Comparison of ENCODE assay signal across 24 mouse cellular contexts in the genomic region with DNA sequence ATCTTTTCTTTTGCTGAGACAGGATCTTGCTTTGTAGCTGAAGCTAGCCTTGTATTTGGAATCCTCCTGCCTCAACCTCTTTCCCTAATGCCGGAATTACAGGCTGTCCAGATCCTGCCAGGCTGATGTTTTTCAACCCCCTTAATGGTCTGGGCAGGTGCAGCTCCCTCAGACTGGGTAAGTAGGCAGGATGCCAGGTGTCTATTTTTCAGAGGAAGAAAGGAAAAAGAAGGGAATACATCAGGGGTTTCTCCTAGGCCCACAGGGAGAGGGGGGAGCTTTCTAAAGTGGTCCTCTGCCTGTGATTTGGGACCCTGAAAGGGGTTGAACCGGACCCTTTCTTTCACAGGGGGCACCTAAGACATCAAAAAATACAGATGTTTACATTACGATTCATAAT. TPM values are rescaled to one million over a fixed set of nuclear protein-coding genes. Genes with fewer than 3 reads are reported as not detected.
DNase-seq lines count a peak whose midpoint lies in the region; ATAC-seq and TF ChIP-seq lines count a peak whose summit lies in the region.
"Had no signal": no experiment of that assay in that cellular context is flagged by ENCODE, and none has a peak within 500 bp of the region (broad histone marks: within the 10 kb centered on the region; RNA-seq: fewer than 3 reads in every experiment).

No protein-coding gene starts in this region.

- no peak overlapping the region for H3K4me2 ChIP-seq in heart, embryonic 15.5 days
- peak overlapping the region; percentile 19; the same call in 1 of the 2 replicates for H3K4me2 ChIP-seq in liver, embryonic 15.5 days
- H3K4me2 ChIP-seq: forebrain, embryonic 13.5 days; hindbrain, embryonic 12.5 days; limb, embryonic 13.5 days; midbrain, embryonic 15.5 days; neural tube, embryonic 12.5 days had no signal

- TF ChIP-seq POLR2A in cerebellum, adult 2 months (IDR thresholded peaks at IDR 0.05; ENCODE audit: borderline replicate concordance, insufficient read depth, low read length) = no peak
- TF ChIP-seq POLR2A in MEL (IDR thresholded peaks at IDR 0.05; ENCODE audit: control insufficient read depth in 1 of 2, insufficient read depth in 1 of 2, low read depth in 1 of 2, low read length in 2 of 2, poor library complexity in 1 of 2) = no peak

- H3K79me2 ChIP-seq in MEL (ENCODE audit: control insufficient read depth, insufficient read depth, low read length, poor library complexity) = peaks cover 25% of the 10 kb centered on the region

- no peak for DNase-seq in cerebellum, adult 2 months
- DNase-seq in cerebellum, adult 11 months = no peak
- no peak for DNase-seq in heart, embryonic 10.5 days (ENCODE audit: low spot score)
- no peak for DNase-seq in MEL (ENCODE audit: low read depth, low spot score)
- no peak for DNase-seq in retina, postnatal 1 day
- DNase-seq in right cerebral cortex, adult 18-20 months = no peak
- DNase-seq: adrenal gland, postnatal 10 days; gastrocnemius, postnatal 10 days; lung, adult 2 months; lung, postnatal 14 days; right cerebral cortex, postnatal 14 days; spleen, adult 18-20 months; thymus, postnatal 14 days had no signal

- no peaks in the 10 kb centered on the region for H3K36me3 ChIP-seq in heart, embryonic 15.5 days
- H3K36me3 ChIP-seq in heart, embryonic 10.5 days = no peaks in the 10 kb centered on the region
- H3K36me3 ChIP-seq in MEL (ENCODE audit: control insufficient read depth in 1 of 2, insufficient read depth in 2 of 2, low read length in 2 of 2) = peaks cover 0 to 41% of the 10 kb centered on the region in 2 experiments; a peak in 3 of 4 replicates
- H3K36me3 ChIP-seq in liver, embryonic 15.5 days (replicated peaks) = peaks cover 7% of the 10 kb centered on the region; the same call in 1 of the 2 replicates
- H3K36me3 ChIP-seq: hindbrain, embryonic 12.5 days; limb, embryonic 13.5 days; midbrain, embryonic 15.5 days had no signal

- no peak for TF ChIP-seq EP300 in MEL (IDR thresholded peaks at IDR 0.05; ENCODE audit: low read depth in 1 of 2, low read length in 2 of 2)

- no peak for ATAC-seq in heart, embryonic 15.5 days (replicated peaks; ENCODE audit: insufficient number of reproducible peaks, insufficient read depth, low FRiP score, low read depth)
- no peak for ATAC-seq in liver, embryonic 15.5 days (ENCODE audit: insufficient read depth)
- ATAC-seq: forebrain, embryonic 13.5 days; midbrain, embryonic 15.5 days had no signal

- no peak for TF ChIP-seq RAD21 in MEL (IDR thresholded peaks at IDR 0.05; ENCODE audit: low read depth, low read length)

- no peaks in the 10 kb centered on the region for H3K9me3 ChIP-seq in heart, embryonic 15.5 days (replicated peaks)
- H3K9me3 ChIP-seq in heart, embryonic 10.5 days = no peaks in the 10 kb centered on the region
- no peaks in the 10 kb centered on the region for H3K9me3 ChIP-seq in MEL (replicated peaks; ENCODE audit: insufficient read depth, low read length)
- no peaks in the 10 kb centered on the region for H3K9me3 ChIP-seq in liver, embryonic 15.5 days (replicated peaks)
- H3K9me3 ChIP-seq: forebrain, embryonic 13.5 days; heart, embryonic 13.5 days; hindbrain, embryonic 12.5 days; limb, embryonic 13.5 days; midbrain, embryonic 15.5 days; neural tube, embryonic 12.5 days had no signal

- no peaks in the 10 kb centered on the region for H3K27me3 ChIP-seq in cerebellum, adult 2 months (ENCODE audit: control insufficient read depth, insufficient read depth, low read length)
- H3K27me3 ChIP-seq in heart, embryonic 15.5 days = 0 out of 2 replicates have a peak, but pooled peaks cover 4% of the 10 kb centered on the region
- no peaks in the 10 kb centered on the region for H3K27me3 ChIP-seq in heart, embryonic 10.5 days (ENCODE audit: insufficient read depth, poor library complexity, severe bottlenecking)
- no peaks in the 10 kb centered on the region for H3K27me3 ChIP-seq in MEL (ENCODE audit: control insufficient read depth in 1 of 2, insufficient read depth in 2 of 2, low read length in 2 of 2)
- H3K27me3 ChIP-seq in liver, embryonic 15.5 days = no peaks in the 10 kb centered on the region
- H3K27me3 ChIP-seq: CH12.LX; forebrain, embryonic 13.5 days; heart, embryonic 13.5 days; limb, embryonic 13.5 days; midbrain, embryonic 15.5 days; neural tube, embryonic 12.5 days had no signal

- peaks cover 26% of the 10 kb centered on the region for H3K4me1 ChIP-seq in cerebellum, adult 2 months (ENCODE audit: control insufficient read depth, insufficient read depth, low read length)
- H3K4me1 ChIP-seq in heart, embryonic 15.5 days (replicated peaks) = peaks cover 23% of the 10 kb centered on the region
- H3K4me1 ChIP-seq in heart, embryonic 10.5 days = peaks cover 28% of the 10 kb centered on the region
- H3K4me1 ChIP-seq in MEL (ENCODE audit: control insufficient read depth in 1 of 2, insufficient read depth in 2 of 2, low read length in 2 of 2) = peaks cover 15 to 55% of the 10 kb centered on the region in 2 experiments
- H3K4me1 ChIP-seq in liver, embryonic 15.5 days (replicated peaks) = peaks cover 76% of the 10 kb centered on the region

- H3K9ac ChIP-seq in heart, embryonic 15.5 days = peak overlapping the region; percentile 28; the same call in 1 of the 2 replicates
- peak overlapping the region; percentile 20; the same call in 1 of the 2 replicates for H3K9ac ChIP-seq in MEL (ENCODE audit: control insufficient read depth, low read depth, low read length, poor library complexity, severe bottlenecking)
- no peak overlapping the region for H3K9ac ChIP-seq in liver, embryonic 15.5 days
- H3K9ac ChIP-seq: forebrain, embryonic 13.5 days; hindbrain, embryonic 12.5 days; limb, embryonic 13.5 days; midbrain, embryonic 15.5 days; neural tube, embryonic 12.5 days had no signal

- 82% methylated on average over 3 of the region's 3 CpGs for WGBS in cerebellum, adult 2 months
- 88% methylated on average over 3 of the region's 3 CpGs for WGBS in heart, embryonic 15.5 days
- 82% methylated on average over 3 of the region's 3 CpGs for WGBS in heart, embryonic 10.5 days
- 73% methylated on average over 3 of the region's 3 CpGs for WGBS in liver, embryonic 15.5 days (ENCODE audit: insufficient replicate concordance)

- no peak for TF ChIP-seq CTCF in cerebellum, adult 2 months (IDR thresholded peaks at IDR 0.05; ENCODE audit: borderline replicate concordance, insufficient read depth, low read depth, low read length)
- no peak for TF ChIP-seq CTCF in MEL (IDR thresholded peaks at IDR 0.05 in 2 of 3, conservative IDR thresholded peaks at IDR 0.05 in 1 of 3; ENCODE audit: control insufficient read depth in 1 of 3, insufficient read depth in 1 of 3, low read depth in 2 of 3, low read length in 3 of 3, poor library complexity in 1 of 3, severe bottlenecking in 1 of 3)

- H3K4me3 ChIP-seq in cerebellum, adult 2 months (replicated peaks; ENCODE audit: insufficient read depth, low read depth, low read length) = no peak overlapping the region
- no peak overlapping the region for H3K4me3 ChIP-seq in heart, embryonic 15.5 days
- no peak overlapping the region for H3K4me3 ChIP-seq in heart, embryonic 10.5 days
- no peak overlapping the region for H3K4me3 ChIP-seq in MEL (ENCODE audit: control insufficient read depth in 1 of 2, insufficient read depth in 1 of 2, low read depth in 2 of 2, low read length in 2 of 2)
- H3K4me3 ChIP-seq in liver, embryonic 15.5 days (replicated peaks) = no peak overlapping the region
- H3K4me3 ChIP-seq: forebrain, embryonic 13.5 days; heart, embryonic 13.5 days; hindbrain, embryonic 12.5 days; limb, embryonic 13.5 days; midbrain, embryonic 15.5 days; neural tube, embryonic 12.5 days had no signal

- peak overlapping the region; percentile 49; the same call in 1 of the 2 replicates for H3K27ac ChIP-seq in cerebellum, adult 2 months (ENCODE audit: insufficient read depth, low read length)
- no peak overlapping the region for H3K27ac ChIP-seq in heart, embryonic 15.5 days
- H3K27ac ChIP-seq in heart, embryonic 10.5 days = no peak overlapping the region
- H3K27ac ChIP-seq in MEL (ENCODE audit: control insufficient read depth, low read depth, low read length) = no peak overlapping the region; the same call in 1 of the 2 replicates
- H3K27ac ChIP-seq in liver, embryonic 15.5 days (replicated peaks) = peak overlapping the region; percentile 48
- H3K27ac ChIP-seq: forebrain, embryonic 13.5 days; heart, embryonic 13.5 days; hindbrain, embryonic 12.5 days; limb, embryonic 13.5 days; midbrain, embryonic 15.5 days; neural tube, embryonic 12.5 days had no signal

TF ChIP-seq in MEL, 35 proteins besides CTCF, POLR2A, EP300 and RAD21:
- TF ChIP-seq MEF2A (IDR thresholded peaks at IDR 0.05; ENCODE audit: extremely low read depth, insufficient replicate concordance, low read depth, low read length, poor library complexity, severe bottlenecking) (no peak), POLR2AphosphoS2 (IDR thresholded peaks at IDR 0.05; ENCODE audit: low read length) (no peak), USF1 (IDR thresholded peaks at IDR 0.05; ENCODE audit: low read depth, low read length) (no peak), MYB (IDR thresholded peaks at IDR 0.05; ENCODE audit: low read depth, low read length) (no peak), BHLHE40 (IDR thresholded peaks at IDR 0.05; ENCODE audit: borderline replicate concordance, low read depth, low read length) (no peak), SMC3 (IDR thresholded peaks at IDR 0.05; ENCODE audit: low read depth, low read length) (no peak), TCF12 (IDR thresholded peaks at IDR 0.05; ENCODE audit: low read depth, low read length) (no peak)

RNA-seq across cellular contexts. Expression of a gene that starts 2.1 kb away (rescaled TPM):
- polyA plus RNA-seq in cerebellum, adult 2 months (2012; rRNA removed) = 46.3 and 54.8 TPM in 2 replicates
- 16.4 and 19.6 TPM in 2 replicates for polyA plus RNA-seq in heart, embryonic 15.5 days (2015; fragmentation: Nextera tagmentation; extraction: Ambion mirVana)
- polyA plus RNA-seq in heart, embryonic 10.5 days (2016; fragmentation: Nextera tagmentation; extraction: Ambion mirVana) = 14.9 and 16.5 TPM in 2 replicates
- 12.2 and 13.0 TPM in 2 replicates for total RNA-seq in MEL (2012; rRNA removed)
- polyA plus RNA-seq in MEL (2012; ENCODE audit: insufficient read depth in 1 of 2, insufficient read length in 2 of 2, low read depth in 1 of 2, low replicate concordance in 2 of 2, missing spikeins in 1 of 2) = 10 to 100 TPM in 1 of 2 experiments, not detected in 1; 22.4 TPM
- polyA plus RNA-seq in liver, embryonic 15.5 days (2015; fragmentation: Nextera tagmentation; extraction: Ambion mirVana) = 13.7 and 15.8 TPM in 2 replicates

RNA-seq across cellular contexts. Expression of a gene that starts 27.7 kb away (rescaled TPM):
- 4.9 and 5.4 TPM in 2 replicates for polyA plus RNA-seq in cerebellum, adult 2 months (2012; rRNA removed)
- not detected in 2 replicates for polyA plus RNA-seq in heart, embryonic 15.5 days (2015; fragmentation: Nextera tagmentation; extraction: Ambion mirVana)
- polyA plus RNA-seq in heart, embryonic 10.5 days (2016; fragmentation: Nextera tagmentation; extraction: Ambion mirVana) = 0.03 TPM in 1 of 2 replicates, not detected in the other
- total RNA-seq in MEL (2012; rRNA removed) = not detected in 2 replicates
- not detected for polyA plus RNA-seq in MEL (2012; ENCODE audit: insufficient read depth in 1 of 2, insufficient read length in 2 of 2, low read depth in 1 of 2, low replicate concordance in 2 of 2, missing spikeins in 1 of 2)
- polyA plus RNA-seq in liver, embryonic 15.5 days (2015; fragmentation: Nextera tagmentation; extraction: Ambion mirVana) = not detected in 2 replicates
- total RNA-seq: CH12.LX; granulocyte monocyte progenitor cell, adult 5-6 weeks had no signal
- polyA plus RNA-seq: C2C12; heart, embryonic 13.5 days; lung, adult 2 months had no signal

Comparison
In these comparisons a context has a peak if more than half of its experiments do, and no peak if none do; other contexts are left out.
1. H3K27ac ChIP-seq: peak in cerebellum, adult 2 months (single experiment) and liver, embryonic 15.5 days (single experiment); none in heart, embryonic 15.5 days (single experiment), heart, embryonic 10.5 days (single experiment) and MEL (single experiment).